8 mouse cellular contexts compared by ENCODE assay signal in genomic region chr5:135274663-135275396, GRCm38 (mm10). TPM values are rescaled to one million over a fixed set of nuclear protein-coding genes. Genes with fewer than 3 reads are reported as not detected.
DNase-seq lines count a peak whose midpoint lies in the region; ATAC-seq lines count a peak whose summit lies in the region.

No protein-coding gene starts in this region.

- H3K4me3 ChIP-seq in heart, embryonic 11.5 days (ENCODE audit: low read depth, low read length): no peak overlapping the region
- H3K4me3 ChIP-seq in heart, embryonic 15.5 days: peak overlapping the region; percentile 17; the same call in 1 of the 2 replicates
- H3K4me3 ChIP-seq in midbrain, embryonic 11.5 days (ENCODE audit: low read depth, low read length): no peak overlapping the region

- 19% methylated on average over 15 of the region's 15 CpGs for WGBS in heart, embryonic 11.5 days (ENCODE audit: insufficient replicate concordance)
- 25% methylated on average over 15 of the region's 15 CpGs for WGBS in heart, embryonic 15.5 days
- 11% methylated on average over 15 of the region's 15 CpGs for WGBS in midbrain, embryonic 11.5 days

- no peaks in the 10 kb centered on the region for H3K9me3 ChIP-seq in heart, embryonic 11.5 days (replicated peaks; ENCODE audit: control insufficient read depth, low read length)
- no peaks in the 10 kb centered on the region for H3K9me3 ChIP-seq in heart, embryonic 15.5 days (replicated peaks)
- H3K9me3 ChIP-seq in midbrain, embryonic 11.5 days (ENCODE audit: control insufficient read depth, low read length): no peaks in the 10 kb centered on the region

- peaks cover 10% of the 10 kb centered on the region; the same call in 1 of the 2 replicates for H3K4me1 ChIP-seq in heart, embryonic 11.5 days (ENCODE audit: control insufficient read depth, insufficient read depth, low read length)
- H3K4me1 ChIP-seq in heart, embryonic 15.5 days (replicated peaks): peaks cover 21% of the 10 kb centered on the region
- H3K4me1 ChIP-seq in midbrain, embryonic 11.5 days (ENCODE audit: control insufficient read depth, insufficient read depth, low read length): peaks cover 12% of the 10 kb centered on the region

- no peak for ATAC-seq in heart, embryonic 11.5 days (replicated peaks; ENCODE audit: insufficient number of reproducible peaks, low FRiP score, low TSS enrichment)
- no peak for ATAC-seq in heart, embryonic 15.5 days (replicated peaks; ENCODE audit: insufficient number of reproducible peaks, insufficient read depth, low FRiP score, low read depth)
- peak; percentile 41; the same call in 1 of the 2 replicates for ATAC-seq in midbrain, embryonic 11.5 days (ENCODE audit: low FRiP score)

- no peaks in the 10 kb centered on the region for H3K36me3 ChIP-seq in heart, embryonic 11.5 days (ENCODE audit: control insufficient read depth, insufficient read depth, low read length)
- no peaks in the 10 kb centered on the region for H3K36me3 ChIP-seq in heart, embryonic 15.5 days
- no peaks in the 10 kb centered on the region for H3K36me3 ChIP-seq in midbrain, embryonic 11.5 days (ENCODE audit: control insufficient read depth, insufficient read depth, low read length)

- intact Hi-C loops in heart, postnatal 36 days (cut with DNase I): no loop called here

- H3K9ac ChIP-seq in heart, embryonic 11.5 days (ENCODE audit: low read depth, low read length): peak overlapping the region; percentile 10; the same call in 1 of the 2 replicates
- H3K9ac ChIP-seq in heart, embryonic 15.5 days: no peak overlapping the region
- H3K9ac ChIP-seq in midbrain, embryonic 11.5 days (ENCODE audit: low read length): peak overlapping the region; percentile 55

- 0 out of 2 replicates have a peak overlapping the region, but pooled peaks have one; percentile 7 for H3K27ac ChIP-seq in heart, embryonic 11.5 days (ENCODE audit: low read depth, low read length)
- peak overlapping the region; percentile 9; the same call in 1 of the 2 replicates for H3K27ac ChIP-seq in heart, embryonic 15.5 days
- H3K27ac ChIP-seq in midbrain, embryonic 11.5 days (ENCODE audit: low read depth, low read length): peak overlapping the region; percentile 67

- peaks cover 4% of the 10 kb centered on the region; the same call in 1 of the 2 replicates for H3K27me3 ChIP-seq in heart, embryonic 11.5 days (ENCODE audit: control insufficient read depth, insufficient read depth, low read length)
- peaks cover 4% of the 10 kb centered on the region; the same call in 1 of the 2 replicates for H3K27me3 ChIP-seq in heart, embryonic 15.5 days
- peaks cover 3% of the 10 kb centered on the region for H3K27me3 ChIP-seq in midbrain, embryonic 11.5 days (ENCODE audit: control insufficient read depth, insufficient read depth, low read length)

- peak overlapping the region; percentile 37 for H3K4me2 ChIP-seq in heart, embryonic 11.5 days
- H3K4me2 ChIP-seq in heart, embryonic 15.5 days: peak overlapping the region; percentile 40
- peak overlapping the region; percentile 25; the same call in 1 of the 2 replicates for H3K4me2 ChIP-seq in midbrain, embryonic 11.5 days

- DNase-seq in heart, postnatal 36 days: no peak
- peak; percentile 43 for DNase-seq in R1 (ENCODE audit: low read depth, low spot score)
- DNase-seq in midbrain, embryonic 11.5 days (ENCODE audit: low spot score, missing footprints): peak; percentile 93
- no peak for DNase-seq in liver
- DNase-seq in adrenal gland, postnatal 14 days: no peak
- DNase-seq in left cerebral cortex, adult 11 months (ENCODE audit: low spot score): no peak

RNA-seq across cellular contexts. Expression of gene Fzd9, which starts 23.8 kb away (rescaled TPM):
- 3.6 and 4.9 TPM in 2 replicates for polyA plus RNA-seq in heart, embryonic 11.5 days (2014; fragmentation: Nextera tagmentation; extraction: Ambion mirVana)
- total RNA-seq in heart, postnatal 36 days (2021): under 1 TPM; 0.73 to 0.75 TPM
- polyA plus RNA-seq in heart, embryonic 15.5 days (2015; fragmentation: Nextera tagmentation; extraction: Ambion mirVana): 5.0 and 7.4 TPM in 2 replicates
- polyA plus RNA-seq in midbrain, embryonic 11.5 days (2014; fragmentation: Nextera tagmentation; extraction: Ambion mirVana): 7.6 and 9.9 TPM in 2 replicates
- total RNA-seq in adrenal gland, postnatal 14 days (2021): 2.7 and 3.0 TPM in 2 replicates

Comparison
In these comparisons a context has a peak if more than half of its experiments do, and no peak if none do; other contexts are left out.
1. H3K27ac ChIP-seq: peak in every context shown above with its lines; median percentile 67 in midbrain, embryonic 11.5 days; 9 in heart, embryonic 15.5 days; 7 in heart, embryonic 11.5 days.
2. DNase-seq: peak in R1 (single experiment) and midbrain, embryonic 11.5 days (single experiment); none in heart, postnatal 36 days (0 of 2), liver (single experiment), adrenal gland, postnatal 14 days (single experiment) and left cerebral cortex, adult 11 months (single experiment).
3. Peak in every context shown above with its lines, with median percentiles within 50 percentile points of each other: H3K4me2 ChIP-seq.